Mouse (Mus musculus): ENCODE measurements around the gene D17H6S53E. TPM values are rescaled to one million over a fixed set of nuclear protein-coding genes. Genes with fewer than 3 reads are reported as not detected.
A peak's percentile ranks its signal among the peaks of the same experiment; 100 is the strongest.

The D17H6S53E gene
- total and polyA plus RNA-seq, 3 experiments = 7.7 to 31.3 (median 30.2) TPM

DNA sequence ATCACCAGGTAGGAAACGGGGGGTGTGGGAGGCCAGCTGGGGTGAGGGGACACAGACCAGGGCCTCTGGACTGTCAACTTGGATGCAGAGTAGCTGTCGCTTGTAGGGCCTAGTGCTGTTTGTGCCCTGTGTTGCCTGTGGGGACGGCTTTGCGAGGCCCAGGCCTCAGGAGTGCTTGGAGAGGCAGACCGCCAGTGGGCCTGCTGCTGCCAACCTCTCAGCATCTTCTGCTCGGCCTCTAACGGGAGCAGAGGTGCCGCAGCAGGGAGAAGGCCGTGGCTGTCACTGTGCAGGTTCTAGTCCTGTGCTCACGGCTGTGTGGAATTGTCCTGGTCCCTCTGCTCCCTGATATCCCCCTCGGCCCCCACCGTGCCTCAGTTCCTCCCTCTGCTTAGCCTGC lies 29.6 kb upstream of the D17H6S53E start:
- WGBS = 85% methylated on average over 12 of the region's 12 CpGs
- no peaks in the 10 kb centered on the region for H3K36me3 ChIP-seq (ENCODE audit: control insufficient read depth, insufficient read depth, low read length)

DNA sequence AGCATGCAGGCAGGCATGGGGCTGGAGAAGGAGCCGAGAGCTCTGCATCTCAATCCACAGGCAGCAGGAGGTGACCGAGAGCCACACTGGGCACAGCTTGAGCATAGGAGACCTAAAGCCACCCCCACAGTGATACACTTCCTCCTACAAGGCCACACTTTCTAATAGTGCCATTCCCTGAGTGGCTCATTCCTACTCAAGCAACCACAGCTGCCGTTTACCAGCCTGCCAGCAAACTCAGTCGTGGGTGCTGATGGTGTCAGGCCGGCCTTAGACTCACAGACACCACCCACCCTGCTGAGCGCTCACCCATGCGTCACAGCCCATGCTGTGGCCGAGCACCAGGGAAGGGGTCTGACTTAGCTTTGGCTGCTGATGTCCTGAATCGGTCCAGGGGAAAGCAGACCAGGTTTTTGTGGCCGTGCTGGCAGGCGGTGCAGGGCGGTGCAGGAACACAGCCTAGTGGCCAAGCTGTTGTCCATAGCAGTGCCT lies 29.0 kb upstream of the D17H6S53E start:
- peak; percentile 39 for TF ChIP-seq CTCF (IDR thresholded peaks at IDR 0.05)
- TF ChIP-seq POLR2A (IDR thresholded peaks at IDR 0.05; ENCODE audit: insufficient read depth, low read depth, low read length) = no peak
- intact Hi-C loops (cut with DNase I) = no loop called here
- Histone ChIP-seq H3K27ac (no peak overlapping the region), H3K4me3 (no peak overlapping the region), H3K36me3 (ENCODE audit: control insufficient read depth, insufficient read depth, low read length) (no peaks in the 10 kb centered on the region), H3K9ac (ENCODE audit: low read depth, low read length) (no peak overlapping the region), H3K79me2 (replicated peaks; ENCODE audit: control insufficient read depth, insufficient read depth, low read length) (no peaks in the 10 kb centered on the region), H3K4me1 (ENCODE audit: control insufficient read depth, insufficient read depth, low read length) (no peaks in the 10 kb centered on the region), H3K27me3 (ENCODE audit: control insufficient read depth, insufficient read depth, low read length) (no peaks in the 10 kb centered on the region)
- 84% methylated on average over 12 of the region's 12 CpGs for WGBS
- DNase-seq = no peak

More for the DNA sequence above, 29.6 kb upstream of the D17H6S53E start:
- Histone ChIP-seq H3K9ac (ENCODE audit: low read depth, low read length) (no peak overlapping the region), H3K27ac (no peak overlapping the region), H3K4me3 (no peak overlapping the region), H3K4me1 (ENCODE audit: control insufficient read depth, insufficient read depth, low read length) (no peaks in the 10 kb centered on the region), H3K27me3 (ENCODE audit: control insufficient read depth, insufficient read depth, low read length) (no peaks in the 10 kb centered on the region), H3K79me2 (replicated peaks; ENCODE audit: control insufficient read depth, insufficient read depth, low read length) (no peaks in the 10 kb centered on the region)
- DNase-seq = no peak
- TF ChIP-seq POLR2A (IDR thresholded peaks at IDR 0.05; ENCODE audit: insufficient read depth, low read depth, low read length) (no peak), CTCF (IDR thresholded peaks at IDR 0.05) (no peak), EP300 (IDR thresholded peaks at IDR 0.05; ENCODE audit: insufficient read depth, low read depth, low read length) (no peak)
- intact Hi-C loops (cut with DNase I) = no loop called here

DNA sequence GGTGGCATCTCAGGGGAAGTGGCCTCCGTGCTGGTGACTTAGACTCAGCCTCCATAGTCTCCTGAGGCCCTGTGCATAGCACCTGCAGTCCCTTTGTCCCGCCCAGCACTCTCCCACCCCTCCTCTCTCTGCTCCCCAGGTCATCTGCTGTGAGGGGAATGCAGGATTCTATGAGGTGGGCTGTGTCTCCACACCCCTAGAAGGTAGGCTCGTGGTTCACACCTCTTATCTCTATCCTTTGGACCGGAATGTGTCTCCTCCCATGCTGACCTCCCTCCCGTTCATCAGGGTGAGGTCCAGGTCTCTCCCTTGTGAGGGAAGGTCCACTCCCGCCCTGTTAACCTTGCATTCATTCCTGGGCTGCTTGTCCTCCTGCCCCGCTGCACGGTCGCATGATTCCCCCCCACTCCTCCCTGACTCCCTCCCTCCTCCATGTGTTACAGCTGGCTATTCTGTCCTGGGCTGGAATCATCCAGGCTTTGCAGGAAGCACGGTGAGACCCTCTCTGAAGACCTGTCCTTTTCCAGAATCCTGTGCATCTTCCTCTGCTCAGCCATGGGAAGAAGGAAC lies 25.9 kb upstream of the D17H6S53E start:
- WGBS = 68% methylated on average over 10 of the region's 10 CpGs
- no peaks in the 10 kb centered on the region for H3K4me1 ChIP-seq (ENCODE audit: control insufficient read depth, insufficient read depth, low read length)
- intact Hi-C loops (cut with DNase I) = no loop called here
- H3K79me2 ChIP-seq (replicated peaks; ENCODE audit: control insufficient read depth, insufficient read depth, low read length) = no peaks in the 10 kb centered on the region
- no peaks in the 10 kb centered on the region for H3K36me3 ChIP-seq (ENCODE audit: control insufficient read depth, insufficient read depth, low read length)
- H3K4me3 ChIP-seq = no peak overlapping the region
- TF ChIP-seq EP300 (IDR thresholded peaks at IDR 0.05; ENCODE audit: insufficient read depth, low read depth, low read length) (no peak), POLR2A (IDR thresholded peaks at IDR 0.05; ENCODE audit: insufficient read depth, low read depth, low read length) (no peak), CTCF (IDR thresholded peaks at IDR 0.05) (no peak)
- no peak for DNase-seq
- H3K9ac ChIP-seq (ENCODE audit: low read depth, low read length) = no peak overlapping the region
- no peaks in the 10 kb centered on the region for H3K27me3 ChIP-seq (ENCODE audit: control insufficient read depth, insufficient read depth, low read length)
- H3K27ac ChIP-seq = no peak overlapping the region

DNA sequence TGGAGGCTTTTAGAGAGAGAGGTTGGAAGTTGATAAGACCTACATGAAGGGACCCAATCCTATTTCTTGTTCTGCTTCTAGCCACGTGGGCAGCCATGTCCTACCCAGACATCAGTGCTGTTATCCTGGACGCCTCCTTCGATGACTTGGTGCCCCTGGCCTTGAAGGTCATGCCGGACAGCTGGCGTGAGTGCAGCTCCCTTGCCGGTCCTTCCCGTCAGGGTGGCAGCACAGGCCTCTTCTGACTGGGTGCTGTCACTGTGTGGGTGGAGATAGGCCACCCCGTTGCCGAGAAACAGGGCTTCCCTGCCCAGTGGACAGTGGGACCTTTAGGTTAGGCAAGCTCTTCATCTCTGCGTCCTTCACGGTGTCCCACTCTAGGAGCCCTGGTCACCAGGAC lies 25.0 kb upstream of the D17H6S53E start:
- Histone ChIP-seq H3K4me1 (ENCODE audit: control insufficient read depth, insufficient read depth, low read length) (no peaks in the 10 kb centered on the region), H3K9ac (ENCODE audit: low read depth, low read length) (no peak overlapping the region), H3K36me3 (ENCODE audit: control insufficient read depth, insufficient read depth, low read length) (no peaks in the 10 kb centered on the region), H3K4me3 (no peak overlapping the region), H3K27ac (no peak overlapping the region), H3K79me2 (replicated peaks; ENCODE audit: control insufficient read depth, insufficient read depth, low read length) (no peaks in the 10 kb centered on the region), H3K27me3 (ENCODE audit: control insufficient read depth, insufficient read depth, low read length) (no peaks in the 10 kb centered on the region)
- no peak for TF ChIP-seq EP300 (IDR thresholded peaks at IDR 0.05; ENCODE audit: insufficient read depth, low read depth, low read length)
- no peak for TF ChIP-seq POLR2A (IDR thresholded peaks at IDR 0.05; ENCODE audit: insufficient read depth, low read depth, low read length)
- no peak for TF ChIP-seq CTCF (IDR thresholded peaks at IDR 0.05)
- DNase-seq = no peak
- intact Hi-C loops (cut with DNase I) = no loop called here
- WGBS = 76% methylated on average over 11 of the region's 11 CpGs

DNA sequence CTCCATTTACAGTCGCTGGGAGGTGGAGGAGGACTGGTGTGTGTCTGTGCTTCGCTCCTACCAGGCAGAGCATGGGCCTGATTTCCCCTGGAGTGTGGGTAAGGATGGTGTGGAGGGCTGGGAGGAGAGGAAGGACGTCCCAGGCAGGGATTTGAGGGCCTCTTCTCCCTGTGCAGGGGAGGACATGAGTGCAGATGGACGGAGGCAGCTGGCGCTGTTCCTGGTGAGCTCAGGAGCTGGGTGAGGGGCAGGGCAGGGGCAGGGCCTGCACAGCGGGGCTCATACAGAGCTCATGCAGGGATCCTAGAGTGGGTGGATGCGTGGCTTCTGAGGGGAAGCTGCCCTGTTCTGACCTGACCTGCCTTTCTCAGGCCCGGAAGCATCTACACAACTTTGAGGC lies 23.9 kb upstream of the D17H6S53E start:
- intact Hi-C loops (cut with DNase I) = no loop called here
- Histone ChIP-seq H3K79me2 (replicated peaks; ENCODE audit: control insufficient read depth, insufficient read depth, low read length) (no peaks in the 10 kb centered on the region), H3K4me1 (ENCODE audit: control insufficient read depth, insufficient read depth, low read length) (no peaks in the 10 kb centered on the region), H3K27ac (no peak overlapping the region), H3K27me3 (ENCODE audit: control insufficient read depth, insufficient read depth, low read length) (no peaks in the 10 kb centered on the region), H3K9ac (ENCODE audit: low read depth, low read length) (no peak overlapping the region), H3K4me3 (no peak overlapping the region), H3K36me3 (ENCODE audit: control insufficient read depth, insufficient read depth, low read length) (no peaks in the 10 kb centered on the region)
- WGBS = 59% methylated on average over 8 of the region's 8 CpGs
- DNase-seq = no peak
- TF ChIP-seq CTCF (IDR thresholded peaks at IDR 0.05) = no peak

DNA sequence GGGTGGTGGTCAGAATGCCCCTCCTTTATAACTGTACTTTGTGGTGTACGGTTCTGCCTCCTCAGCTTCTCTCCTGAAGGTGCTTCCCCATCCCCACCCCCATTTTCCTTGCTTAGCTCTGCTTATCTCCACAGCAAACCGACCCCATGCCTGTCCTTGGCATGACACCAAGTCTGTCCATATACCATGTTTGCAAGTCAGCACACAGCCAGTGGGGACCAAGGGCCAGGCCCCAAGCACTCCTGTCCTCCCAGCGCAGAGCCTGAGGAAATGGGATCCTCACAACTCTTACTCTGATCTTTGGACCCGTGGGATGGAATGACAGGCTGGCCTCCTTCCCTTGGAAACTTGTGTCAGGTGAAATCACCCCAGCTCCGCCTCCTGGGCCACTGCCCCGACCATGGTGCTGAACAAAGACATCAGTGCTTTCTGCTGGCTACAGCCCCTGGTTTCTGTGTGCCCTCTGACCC lies 22.9 kb upstream of the D17H6S53E start:
- no peak overlapping the region for H3K4me3 ChIP-seq
- no peaks in the 10 kb centered on the region for H3K27me3 ChIP-seq (ENCODE audit: control insufficient read depth, insufficient read depth, low read length)
- no peak overlapping the region for H3K27ac ChIP-seq
- H3K4me1 ChIP-seq (ENCODE audit: control insufficient read depth, insufficient read depth, low read length) = no peaks in the 10 kb centered on the region
- 47% methylated on average over 6 of the region's 6 CpGs for WGBS
- no peaks in the 10 kb centered on the region for H3K36me3 ChIP-seq (ENCODE audit: control insufficient read depth, insufficient read depth, low read length)
- no peaks in the 10 kb centered on the region for H3K79me2 ChIP-seq (replicated peaks; ENCODE audit: control insufficient read depth, insufficient read depth, low read length)
- intact Hi-C loops (cut with DNase I) = no loop called here
- TF ChIP-seq EP300 (IDR thresholded peaks at IDR 0.05; ENCODE audit: insufficient read depth, low read depth, low read length) = no peak
- no peak for TF ChIP-seq POLR2A (IDR thresholded peaks at IDR 0.05; ENCODE audit: insufficient read depth, low read depth, low read length)
- TF ChIP-seq CTCF (IDR thresholded peaks at IDR 0.05) = no peak
- DNase-seq = no peak
- no peak overlapping the region for H3K9ac ChIP-seq (ENCODE audit: low read depth, low read length)

All from heart, adult 2 months (tissue).